Mouse (Mus musculus) cortical plate, adult 2 months (tissue): ENCODE data around the gene Trp53rkb. TPM values are rescaled to one million over a fixed set of nuclear protein-coding genes. Genes with fewer than 3 reads are reported as not detected.
A peak's percentile ranks its signal among the peaks of the same experiment; 100 is the strongest.

Experiments used
- H3K27ac ChIP-seq: fragments of 200-500 bp; 2 replicates; pipeline ENCODE4 v1.5.1; 2012; ENCODE audit warnings: low read length, control low read depth, inconsistent platforms; ENCODE audit not compliant: insufficient read depth
- H3K4me1 ChIP-seq: fragments of 200-500 bp; 2 replicates; pipeline ENCODE4 v1.6.1; 2011; ENCODE audit warnings: low read length; ENCODE audit not compliant: control insufficient read depth, insufficient read depth
- H3K4me3 ChIP-seq: fragments of 200-500 bp; 2 replicates; pipeline ENCODE4 v1.5.1; 2011; ENCODE audit warnings: mild to moderate bottlenecking, low read length, control low read depth; ENCODE audit not compliant: insufficient read depth
- CTCF ChIP-seq: fragments of 200-500 bp; IDR thresholded peaks from 2 replicates; pipeline ENCODE4 v1.5.1; 2011; ENCODE audit warnings: mild to moderate bottlenecking, control low read depth, low read length; ENCODE audit not compliant: insufficient read depth; ENCODE audit errors: extremely low read depth
- POLR2A ChIP-seq: fragments of 200-500 bp; IDR thresholded peaks from 2 replicates; pipeline ENCODE4 v1.6.1; 2011; ENCODE audit warnings: mild to moderate bottlenecking, low read length, control low read depth; ENCODE audit not compliant: insufficient read depth; ENCODE audit errors: extremely low read depth
- polyA plus RNA-seq: library from polyadenylated mRNA; depleted of rRNA; stranded (reverse); fragments of >200 nt; gene quantifications from 2 replicates; pipeline ENCODE4 v1.2.3, GENCODE M21; 2012

Trp53rkb gene
- polyA plus RNA-seq, 1 experiment: 6.9 TPM

DNA sequence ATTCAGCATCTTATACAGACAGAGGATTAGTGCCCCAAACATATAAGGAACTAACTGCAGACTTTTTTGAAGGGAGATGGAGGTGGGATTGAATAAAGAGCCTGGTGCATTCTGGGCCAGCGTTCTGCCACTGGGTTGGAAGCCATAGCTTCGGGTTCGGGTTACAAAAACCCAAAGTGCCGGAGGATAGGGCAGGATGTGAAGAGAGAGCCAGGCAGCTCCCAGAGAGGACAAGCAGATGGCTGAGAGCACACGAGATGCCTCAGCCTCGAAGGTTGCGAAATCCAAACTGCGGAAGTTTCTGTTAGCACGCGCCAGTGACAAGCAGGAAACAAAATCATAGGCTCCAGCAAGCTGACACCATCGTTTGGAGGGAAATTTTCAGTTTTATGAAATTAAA is 20.9 kb upstream of the Trp53rkb start:
- no peak overlapping the region for H3K4me3 ChIP-seq
- TF ChIP-seq CTCF (no peak), POLR2A (no peak)
- H3K27ac ChIP-seq: no peak overlapping the region
- H3K4me1 ChIP-seq: no peaks in the 10 kb centered on the region

DNA sequence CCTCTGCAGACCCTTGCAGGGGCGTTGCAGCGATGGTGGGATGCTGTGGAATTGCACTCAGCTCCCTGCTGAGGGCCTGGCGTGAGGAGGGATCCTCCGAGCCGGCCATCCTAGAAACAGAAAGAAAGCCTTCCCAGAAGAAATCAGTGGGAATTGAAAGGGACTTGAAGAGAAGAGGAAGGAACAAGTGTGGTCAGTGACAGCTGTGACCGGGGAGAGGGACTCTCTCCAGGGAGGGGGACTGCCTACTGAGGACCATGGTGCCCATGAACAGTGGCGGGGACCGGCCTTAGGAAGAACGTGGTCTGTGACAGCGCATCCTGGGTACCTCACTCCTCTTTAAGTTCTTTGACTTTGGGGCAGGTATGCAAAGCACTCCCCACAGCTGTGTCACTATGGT is 18.7 kb upstream of the Trp53rkb start:
- no peak for TF ChIP-seq POLR2A
- no peak for TF ChIP-seq CTCF
- Histone ChIP-seq H3K27ac (no peak overlapping the region), H3K4me1 (no peaks in the 10 kb centered on the region), H3K4me3 (no peak overlapping the region)

DNA sequence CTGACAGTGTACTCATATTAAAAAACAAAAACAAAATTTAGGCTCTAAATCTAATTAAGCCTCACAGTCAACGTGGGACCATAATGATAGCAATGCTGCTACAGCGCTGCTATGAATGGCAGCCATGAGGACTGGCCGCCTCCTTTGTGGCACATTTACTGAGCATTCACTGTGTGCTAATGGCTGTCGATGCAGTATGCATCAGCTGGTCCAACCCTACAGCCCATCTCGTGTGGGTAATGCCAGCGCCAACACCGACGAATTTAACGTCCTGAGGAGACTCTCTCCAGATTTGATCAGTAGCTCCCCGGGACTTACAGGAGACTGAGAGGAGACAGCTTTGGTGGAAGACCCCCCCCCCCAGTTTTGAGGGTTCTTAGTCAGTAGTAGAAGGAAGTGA is 18.1 kb upstream of the Trp53rkb start:
- Histone ChIP-seq H3K4me1 (no peaks in the 10 kb centered on the region), H3K27ac (no peak overlapping the region), H3K4me3 (no peak overlapping the region)
- TF ChIP-seq POLR2A (no peak), CTCF (no peak)

GRCm38 (mm10) chr2:166775357-166775893 is 16.9 kb upstream of the Trp53rkb start:
- H3K4me1 ChIP-seq: no peaks in the 10 kb centered on the region
- TF ChIP-seq POLR2A (no peak), CTCF (no peak)
- no peak overlapping the region for H3K27ac ChIP-seq
- no peak overlapping the region for H3K4me3 ChIP-seq

DNA sequence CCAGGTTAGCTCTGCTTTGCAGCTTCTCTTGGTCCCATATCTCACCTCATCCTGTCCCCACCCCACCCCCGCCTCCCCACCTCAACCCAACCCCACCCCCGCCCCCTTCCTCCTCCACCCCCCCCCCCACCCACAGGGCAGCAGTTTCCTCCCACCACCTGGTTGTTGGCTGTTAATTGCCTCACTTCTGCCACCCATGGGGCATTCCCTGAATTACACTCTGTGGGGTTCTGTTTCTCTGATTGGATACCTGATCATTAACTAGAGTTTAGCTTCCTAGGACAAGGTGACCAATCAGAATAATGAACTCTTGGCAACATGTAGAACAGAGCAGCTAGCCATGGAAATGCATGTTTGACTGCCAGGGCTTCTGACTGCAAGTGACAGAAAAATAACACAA is 16.1 kb upstream of the Trp53rkb start:
- TF ChIP-seq POLR2A (no peak), CTCF (peak; percentile 3; the same call in 1 of the 2 replicates)
- Histone ChIP-seq H3K27ac (no peak overlapping the region), H3K4me3 (no peak overlapping the region), H3K4me1 (peaks cover 3% of the 10 kb centered on the region; the same call in 1 of the 2 replicates)

- TF ChIP-seq POLR2A (no peak), CTCF (no peak)
Observed at GRCm38 (mm10) chr2:166779956-166780355, 12.4 kb upstream of the Trp53rkb start.

DNA sequence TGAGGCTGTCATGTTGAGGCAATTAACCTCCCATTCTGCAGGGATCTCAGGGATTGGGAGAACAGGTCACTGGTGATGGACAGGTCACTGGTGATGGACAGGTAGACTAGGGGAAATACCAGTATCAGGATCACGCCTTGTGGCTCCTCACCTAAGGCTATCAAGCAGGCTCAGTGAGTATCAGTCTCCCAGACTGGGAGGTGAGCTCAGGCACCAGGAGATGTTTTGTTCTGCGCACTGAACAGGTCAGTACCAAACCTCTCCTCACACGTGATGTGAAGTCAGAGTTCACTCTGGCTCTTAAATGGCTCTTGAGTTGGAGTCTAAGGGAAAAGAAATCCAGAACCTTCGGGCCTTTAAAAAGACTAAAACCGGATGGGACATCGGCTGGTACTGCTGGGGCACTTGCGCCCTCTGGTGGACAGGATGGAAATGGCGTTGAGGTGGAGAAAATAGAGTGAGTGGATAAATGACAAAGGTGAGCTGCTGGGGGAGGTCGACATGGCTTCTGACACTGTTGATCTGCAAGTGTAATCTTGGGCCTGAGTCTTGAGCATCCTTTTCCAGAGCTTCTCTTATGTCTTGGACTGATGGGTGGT is 11.3 kb upstream of the Trp53rkb start:
- Histone ChIP-seq H3K27ac (no peak overlapping the region), H3K4me1 (peaks cover 3% of the 10 kb centered on the region; the same call in 1 of the 2 replicates), H3K4me3 (no peak overlapping the region)
- peak; percentile 93 for TF ChIP-seq CTCF
- TF ChIP-seq POLR2A: no peak

More at GRCm38 (mm10) chr2:166779956-166780355, 12.4 kb upstream of the Trp53rkb start:
- H3K4me1 ChIP-seq: peaks cover 3% of the 10 kb centered on the region; the same call in 1 of the 2 replicates
- no peak overlapping the region for H3K27ac ChIP-seq
- H3K4me3 ChIP-seq: no peak overlapping the region

GRCm38 (mm10) chr2:166784376-166784775 is 8.0 kb upstream of the Trp53rkb start:
- peak; percentile 41 for TF ChIP-seq CTCF
- no peak for TF ChIP-seq POLR2A
- peaks cover 3% of the 10 kb centered on the region; the same call in 1 of the 2 replicates for H3K4me1 ChIP-seq
- H3K27ac ChIP-seq: no peak overlapping the region
- no peak overlapping the region for H3K4me3 ChIP-seq

- Histone ChIP-seq H3K4me3 (peak overlapping the region; percentile 67), H3K27ac (peak overlapping the region; percentile 14), H3K4me1 (no peaks in the 10 kb centered on the region; the same call in 1 of the 2 replicates)
- no peak for TF ChIP-seq CTCF
- peak; percentile 94 for TF ChIP-seq POLR2A
Observed at GRCm38 (mm10) chr2:166786353-166787004, 5.9 kb upstream of the Trp53rkb start.
